Mouse (Mus musculus): ENCODE results near the gene 1110059E24Rik.

GRCm38 (mm10) chr19:21611725-21612575, 40.8 kb downstream of the 1110059E24Rik start:
- TF ChIP-seq CTCF (IDR thresholded peaks at IDR 0.05) = no peak
- no peak for TF ChIP-seq EP300 (IDR thresholded peaks at IDR 0.05)

All from lung, postnatal 0 days (tissue).